Mouse (Mus musculus) retina, embryonic 14.5 days (tissue): ENCODE measurements at regions not wholly inside any gene's neighbourhood (a gene's known extent, or its start where the extent isn't known, plus 50 kb on each side); places are given as distances from the start of the nearest gene placed in this dataset.
A peak's percentile ranks its signal among the peaks of the same experiment; 100 is the strongest.
"Not testable (repeated sequence)": the region's sequence is repeated elsewhere in the genome, so short reads cannot be mapped to it uniquely, and the experiment has no call there.

Experiments
- DNase-seq: peaks from one replicate; pipeline ENCODE4 v3.0.0-alpha.2; 2015; ENCODE audit warnings: low spot score

DNA sequence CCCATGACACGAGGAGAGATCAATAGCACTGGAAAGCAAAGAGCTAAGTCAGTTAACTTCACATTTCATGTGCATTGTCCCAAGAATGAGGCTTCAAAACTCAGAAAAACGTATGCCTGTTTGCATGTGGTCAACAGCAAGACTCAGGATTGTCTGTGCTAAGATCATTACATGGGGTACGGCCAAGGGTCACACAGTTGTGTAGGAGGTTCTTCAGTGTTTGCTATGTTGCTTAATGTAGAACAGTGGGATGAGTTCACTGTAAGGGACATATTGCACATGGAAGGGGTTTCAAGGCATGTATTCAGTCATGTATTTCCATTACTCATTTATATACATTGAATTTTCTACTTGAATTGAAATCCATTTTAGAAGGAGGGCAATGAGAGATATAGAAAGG lies 248.6 kb upstream of the Pbx1 start:
- no peak for DNase-seq

GRCm38 (mm10) chr1:168676418-168677413 lies 244.6 kb upstream of the Pbx1 start:
- peak; percentile 21 for DNase-seq

- no peak for DNase-seq
Measured at GRCm38 (mm10) chr1:168675741-168676140, 243.7 kb upstream of the Pbx1 start.

- peak; percentile 44 for DNase-seq
Measured at GRCm38 (mm10) chr1:168662755-168663284, 230.8 kb upstream of the Pbx1 start.

DNA sequence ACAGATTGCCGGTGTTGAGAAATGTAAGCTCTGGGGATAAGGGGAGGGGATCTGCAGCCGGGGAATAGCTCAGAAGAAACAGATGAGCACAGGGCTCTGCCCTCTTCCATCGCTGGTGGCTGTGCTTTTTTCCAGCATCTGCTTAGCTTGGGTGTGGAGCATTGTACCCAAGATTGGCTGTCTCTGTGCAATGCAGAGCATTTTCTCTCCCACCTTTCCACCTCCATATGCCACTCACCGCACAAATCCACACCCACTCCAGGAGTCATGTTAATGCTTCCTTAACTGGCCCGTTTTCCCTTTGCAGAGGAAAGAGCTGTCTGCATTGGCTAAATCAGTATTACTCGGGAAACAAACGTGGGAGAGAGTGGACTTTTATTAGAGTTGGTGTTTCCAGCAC lies 228.9 kb upstream of the Pbx1 start:
- no peak for DNase-seq

GRCm38 (mm10) chr1:168659578-168659977 lies 227.5 kb upstream of the Pbx1 start:
- no peak for DNase-seq

GRCm38 (mm10) chr1:168632837-168633236 lies 200.8 kb upstream of the Pbx1 start:
- DNase-seq: no peak

- DNase-seq: no peak
Measured at GRCm38 (mm10) chr1:168631979-168632378, 199.9 kb upstream of the Pbx1 start.

DNA sequence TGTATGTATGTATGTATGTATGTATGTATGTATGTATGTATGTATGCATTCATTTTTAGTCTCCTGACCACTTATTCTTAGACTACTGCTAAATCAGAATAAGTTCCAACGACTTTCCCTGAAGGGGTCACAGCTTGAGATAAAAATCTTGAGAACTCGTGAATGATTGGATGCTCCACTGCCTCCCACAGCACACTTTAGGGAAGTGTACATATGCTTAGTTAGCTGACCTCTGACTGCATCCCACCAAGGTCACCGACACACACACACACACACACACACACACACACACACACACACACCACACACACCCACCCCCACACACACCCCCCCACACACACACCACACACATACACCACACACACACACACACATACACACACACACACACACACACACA lies 169.9 kb upstream of the Pbx1 start:
- not testable (repeated sequence) for DNase-seq

- no peak for DNase-seq
Measured at GRCm38 (mm10) chr1:168600461-168601160, 168.5 kb upstream of the Pbx1 start.

GRCm38 (mm10) chr1:168598191-168598667 lies 166.2 kb upstream of the Pbx1 start:
- DNase-seq: peak; percentile 12

DNA sequence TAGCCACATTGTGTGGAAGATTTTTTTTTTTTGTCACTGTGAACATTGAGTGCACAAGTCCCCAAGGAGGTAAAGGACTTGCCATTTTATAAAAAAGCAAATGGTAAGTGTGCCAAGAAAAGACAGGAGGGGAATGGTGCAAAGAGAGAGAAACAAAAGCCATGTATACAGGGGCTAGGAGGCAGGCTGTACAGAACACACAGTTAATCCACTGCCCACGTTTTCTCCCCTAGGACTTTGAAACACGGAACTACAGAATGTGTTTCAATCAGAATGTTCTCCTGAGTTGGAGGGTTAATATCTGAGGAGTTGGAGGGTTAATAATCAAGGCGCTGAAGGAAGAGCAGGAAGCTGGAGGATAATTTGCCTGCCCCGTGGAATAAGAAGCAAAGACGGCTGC lies 165.4 kb upstream of the Pbx1 start:
- peak; percentile 15 for DNase-seq

DNA sequence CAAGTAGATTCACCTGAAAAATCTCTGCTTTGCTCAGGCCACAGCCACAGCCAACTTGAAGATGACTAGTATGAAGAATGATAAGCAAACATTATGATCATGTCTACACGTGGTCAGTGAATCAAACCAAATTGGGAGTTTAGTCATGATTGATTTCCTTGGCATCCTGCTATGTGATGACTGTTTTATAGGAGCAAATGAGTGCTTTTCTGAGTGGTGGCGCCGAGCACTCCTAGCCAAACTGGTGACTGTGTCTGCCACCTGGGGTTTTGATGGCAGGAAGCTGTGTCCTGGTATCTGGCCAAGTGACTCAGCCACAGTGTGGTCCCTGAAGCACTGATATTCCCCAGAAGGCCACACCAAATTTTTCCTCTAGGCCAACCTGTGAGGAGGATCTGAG lies 152.1 kb upstream of the Pbx1 start:
- DNase-seq: no peak

- no peak for DNase-seq
Measured at GRCm38 (mm10) chr1:168582434-168582833, 150.4 kb upstream of the Pbx1 start.

GRCm38 (mm10) chr1:168569930-168570515 lies 138.0 kb upstream of the Pbx1 start:
- no peak for DNase-seq

DNA sequence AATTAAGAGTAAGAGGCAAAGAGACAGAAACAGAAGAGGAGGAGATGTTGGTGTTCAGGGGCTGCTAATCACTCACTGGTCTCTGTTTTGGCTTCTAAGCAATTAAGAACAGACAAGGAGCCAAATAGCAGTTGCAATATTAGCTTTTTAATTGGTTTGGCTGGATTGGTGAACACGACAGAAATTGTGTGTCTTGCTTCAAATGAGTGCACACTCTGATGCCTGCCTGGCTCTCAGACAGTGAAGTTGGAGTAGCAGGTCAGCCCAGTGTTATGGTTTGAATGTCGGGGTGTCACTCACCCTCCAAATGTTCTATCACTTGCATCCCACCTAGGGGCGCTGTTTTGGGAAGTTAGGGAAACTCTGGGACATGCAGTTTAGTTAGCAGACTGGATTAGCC lies 120.3 kb upstream of the Pbx1 start:
- no peak for DNase-seq

GRCm38 (mm10) chr1:168549807-168550435 lies 117.9 kb upstream of the Pbx1 start:
- DNase-seq: no peak

- DNase-seq: no peak
Measured at GRCm38 (mm10) chr1:168546156-168546555, 114.1 kb upstream of the Pbx1 start.

- DNase-seq: no peak
Measured at GRCm38 (mm10) chr1:168545072-168545780, 113.2 kb upstream of the Pbx1 start.

GRCm38 (mm10) chr1:168541231-168541630 lies 109.2 kb upstream of the Pbx1 start:
- no peak for DNase-seq

DNA sequence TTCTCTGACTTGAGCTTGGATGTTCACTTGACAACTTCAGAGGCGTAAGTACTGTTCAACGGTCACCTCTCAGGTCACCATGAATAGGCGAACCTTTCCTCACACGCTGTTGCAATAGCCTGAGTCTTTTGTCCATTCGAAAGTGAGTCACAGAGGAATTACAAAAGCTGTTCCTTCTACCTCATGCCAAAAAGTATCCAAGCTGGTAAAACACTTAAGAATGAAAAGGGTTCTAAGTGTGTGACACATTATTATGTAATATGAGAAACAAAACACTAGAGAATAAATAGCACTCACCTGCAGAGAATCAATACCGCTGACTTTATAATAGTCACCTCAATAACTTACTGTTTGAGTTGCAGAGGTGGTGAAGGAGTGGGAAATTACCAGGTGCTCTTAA lies 86.0 kb upstream of the Pbx1 start:
- no peak for DNase-seq
